Mouse (Mus musculus) mouse embryonic stem cell (cell line): ENCODE results near the gene Aaed1.

ENCODE experiments used
- in situ Hi-C, 2 experiments: fragments of 300-500 bp; cut with MboI; formaldehyde crosslinking; loops; 1 replicate in 1 of 2; 3 replicates in 1 of 2; pipeline ENCODE4 v1.14.3; 2019 to 2020; ENCODE audit warnings: low sequenced_read_pairs in 2 of 2, low pct_unique_long_range_greater_than_20kb in 1 of 2, mixed read lengths in 1 of 2; ENCODE audit not compliant: unreplicated experiment in 1 of 2

The Aaed1 gene

DNA sequence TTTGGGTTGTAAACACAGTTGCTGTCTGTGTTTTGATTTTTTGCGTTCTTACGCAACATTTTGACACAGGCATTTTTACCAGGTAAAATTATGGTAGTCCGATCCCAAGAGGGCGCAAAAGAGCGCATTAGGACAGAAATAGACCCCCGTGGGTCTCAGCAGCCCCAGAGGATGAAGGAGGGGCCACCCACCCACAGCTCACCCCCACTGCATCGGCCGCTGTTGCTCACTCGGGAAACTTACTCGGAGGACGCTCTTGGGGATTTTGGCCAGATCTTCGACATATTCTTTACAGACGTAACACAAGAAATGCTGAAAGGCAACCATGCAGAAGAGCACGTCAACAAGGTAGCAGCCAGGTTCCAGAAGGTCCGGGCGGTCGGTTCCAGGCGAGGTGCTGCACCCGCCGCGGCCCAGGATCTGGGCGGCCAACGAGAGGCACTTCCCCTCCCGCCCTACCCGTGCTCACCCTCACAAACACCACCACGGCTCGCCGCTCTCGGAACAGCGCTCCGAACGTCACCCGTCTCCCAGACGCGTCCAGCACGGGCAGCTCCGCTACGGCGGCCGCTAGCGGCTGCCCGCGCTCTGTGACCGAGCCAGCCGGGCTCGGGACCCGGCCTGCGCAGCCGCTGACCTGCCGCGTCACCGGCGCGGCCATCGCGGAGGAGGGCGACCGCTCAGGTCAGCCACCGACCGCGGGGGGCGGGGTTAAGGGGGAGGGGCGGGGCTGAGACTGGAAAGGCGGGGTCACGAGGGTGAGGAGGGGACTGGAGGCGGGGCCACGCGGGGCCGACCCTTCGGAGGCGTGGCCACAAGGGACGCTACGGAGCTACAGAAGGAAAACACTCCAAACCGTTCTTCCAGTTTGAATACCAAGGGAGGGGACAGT is at the start of gene Aaed1:
TSS of gene Aaed1 (minus strand) at position 687 of the 892 bp plus-strand sequence.
- in situ Hi-C loops = loop anchor here in 1 of 2 experiments (10.0 kb wide), 1 partner anchor 147 kb away; the partner anchor contains the start of gene Habp4

DNA sequence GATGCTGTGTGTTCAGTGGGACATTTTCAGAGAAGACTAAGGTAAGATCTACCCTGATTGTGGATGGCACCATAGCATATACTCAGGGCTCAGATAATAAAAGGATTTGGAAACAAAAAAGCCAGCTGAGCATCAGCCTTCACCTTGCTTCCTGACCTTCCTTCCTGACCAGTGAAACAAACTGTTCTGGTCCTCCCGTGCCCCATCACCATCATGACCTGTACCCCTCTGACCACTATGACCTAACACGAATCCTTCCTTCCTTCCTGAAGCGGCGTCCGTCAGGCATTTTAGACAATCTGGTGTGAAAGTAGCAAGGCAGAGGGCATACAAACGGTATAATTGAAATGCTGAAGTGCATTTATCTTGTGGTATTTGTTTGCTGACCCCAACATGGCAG is 49.6 kb upstream of the Aaed1 start:
- in situ Hi-C loops = no loop called here

DNA sequence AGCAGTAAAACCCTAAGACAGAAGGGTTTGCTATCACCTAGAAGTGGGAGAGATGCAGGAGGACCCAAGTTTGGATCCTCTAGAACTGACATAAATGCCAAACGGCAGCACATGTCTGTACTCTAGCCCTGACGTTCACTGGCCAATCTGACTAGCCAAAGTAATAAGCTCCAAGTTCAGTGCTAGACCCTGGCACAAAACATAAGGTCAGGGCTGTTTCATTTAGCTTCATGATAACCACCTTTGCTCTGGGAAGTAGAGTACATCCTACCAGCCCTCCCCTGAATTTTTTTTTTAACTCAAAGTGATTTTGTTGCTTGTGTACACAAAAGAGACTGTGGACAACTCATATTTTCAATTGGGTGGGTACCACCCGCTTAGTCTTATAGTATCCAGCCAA is 48.5 kb upstream of the Aaed1 start:
- in situ Hi-C loops = no loop called here

DNA sequence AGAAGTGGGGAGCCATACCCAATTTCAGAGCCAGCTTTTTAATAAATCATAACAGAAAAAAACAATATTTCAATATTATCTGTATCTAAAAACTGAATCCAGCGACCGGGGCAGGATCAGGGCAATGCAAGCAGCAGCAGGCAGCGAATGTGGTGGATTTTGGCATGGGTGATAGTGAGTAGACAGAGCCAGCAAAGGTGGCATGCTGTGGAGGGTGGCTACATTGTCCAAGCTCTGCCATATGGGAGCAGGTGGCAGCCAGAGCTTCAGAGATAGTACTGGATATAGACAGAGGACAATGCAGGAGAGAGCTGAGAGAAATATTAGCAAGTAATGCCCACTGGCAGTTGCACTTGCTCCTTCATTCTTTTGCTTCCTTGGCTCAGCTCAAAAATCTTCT is 47.2 kb upstream of the Aaed1 start:
- in situ Hi-C loops = no loop called here

DNA sequence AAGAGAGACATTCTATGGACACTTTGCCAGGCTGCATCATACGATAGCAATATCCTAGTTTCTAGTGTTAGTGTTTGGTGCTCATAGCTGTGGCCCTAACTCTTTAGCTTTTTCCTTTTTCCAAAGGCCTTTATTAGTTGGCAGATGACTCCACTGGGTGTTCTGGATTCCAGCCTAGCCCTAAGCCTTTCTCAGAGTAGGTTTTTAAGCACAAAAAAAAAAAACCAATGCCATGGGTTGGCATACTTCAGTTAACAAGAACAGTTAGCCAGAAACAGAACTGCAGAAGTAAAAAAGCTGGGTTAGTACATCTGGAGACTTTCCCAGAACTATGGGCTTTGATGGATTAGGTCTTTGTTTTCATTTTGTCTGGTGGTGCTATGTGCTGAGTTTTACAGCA is 46.0 kb upstream of the Aaed1 start:
- in situ Hi-C loops = no loop called here

DNA sequence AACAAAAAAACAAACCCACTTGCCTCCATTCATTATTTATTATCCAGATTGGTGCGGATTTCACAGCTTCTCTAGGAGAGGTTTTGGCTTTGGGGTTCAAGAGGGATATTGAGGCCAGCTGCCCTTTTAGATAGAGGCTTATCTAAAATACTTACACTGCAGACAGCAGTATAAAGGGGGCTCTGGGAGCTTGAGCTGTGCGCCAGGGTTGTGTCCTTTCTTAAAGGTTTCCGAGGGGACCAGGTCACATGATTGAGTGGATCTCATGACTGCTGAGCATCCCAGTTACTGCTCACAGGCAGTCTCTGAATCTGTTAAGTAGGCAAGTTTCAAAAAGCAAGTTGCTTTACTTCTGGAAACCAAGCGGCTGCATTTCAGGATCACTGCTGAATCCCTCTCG is 44.9 kb upstream of the Aaed1 start:
- in situ Hi-C loops = no loop called here

DNA sequence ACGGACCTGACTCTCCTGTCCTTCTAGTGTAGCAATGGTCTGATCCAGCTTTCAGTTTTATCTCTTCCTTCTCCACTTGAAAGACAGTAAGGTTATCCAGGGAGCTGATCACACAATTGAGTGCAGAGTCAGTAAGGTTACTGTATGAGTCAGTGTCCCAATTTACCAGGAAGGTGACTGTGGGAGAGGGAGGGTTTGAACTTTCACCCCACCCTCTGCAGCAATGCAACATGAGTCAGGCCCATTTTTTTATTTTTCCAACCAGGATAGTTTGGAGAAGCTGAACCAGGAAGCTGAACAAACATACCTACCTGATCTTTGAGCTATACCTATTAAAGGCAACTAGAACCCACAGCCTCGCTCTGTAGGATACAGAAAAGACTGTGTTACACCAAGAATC is 37.0 kb upstream of the Aaed1 start:
- in situ Hi-C loops = no loop called here

DNA sequence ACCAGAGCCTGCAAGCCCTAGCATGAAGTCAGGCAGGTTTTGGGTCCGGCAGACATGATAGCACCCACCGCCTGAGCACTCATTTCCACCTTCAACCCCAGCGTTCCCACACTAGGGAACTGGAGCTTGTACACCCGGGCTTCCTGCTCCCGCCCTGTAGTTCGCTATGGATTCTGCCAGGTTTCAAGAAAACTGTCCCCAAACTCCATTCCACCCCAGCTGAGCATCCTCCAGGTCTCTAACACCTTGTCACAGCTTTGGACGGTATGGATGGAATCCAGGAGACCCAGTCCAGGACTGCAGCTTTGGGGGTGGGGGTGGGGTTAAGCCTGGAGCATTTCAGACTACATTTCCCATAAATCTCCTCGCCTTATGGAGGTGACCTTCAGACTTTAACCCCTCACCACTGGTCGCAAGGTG is 31.6 kb upstream of the Aaed1 start:
- in situ Hi-C loops = no loop called here

DNA sequence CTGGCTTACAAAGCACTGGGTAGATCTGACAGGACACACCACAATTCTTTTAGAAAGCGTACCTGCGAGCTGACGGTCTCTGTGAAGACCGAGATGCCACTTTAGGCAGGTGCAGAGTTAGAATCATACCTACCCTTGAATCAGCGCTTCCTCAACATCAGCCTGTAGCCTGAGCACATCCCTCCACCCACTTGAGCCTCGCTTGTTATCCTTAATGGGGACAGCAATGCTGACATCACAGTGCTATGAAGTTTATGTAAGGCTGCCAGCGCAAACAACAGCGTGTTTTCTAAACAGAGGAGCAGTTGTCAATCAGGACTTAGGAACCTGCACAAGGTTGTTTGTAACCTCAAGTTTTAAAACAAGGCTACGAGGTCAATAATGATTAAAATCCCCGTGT is 31.1 kb upstream of the Aaed1 start:
- in situ Hi-C loops = no loop called here

DNA sequence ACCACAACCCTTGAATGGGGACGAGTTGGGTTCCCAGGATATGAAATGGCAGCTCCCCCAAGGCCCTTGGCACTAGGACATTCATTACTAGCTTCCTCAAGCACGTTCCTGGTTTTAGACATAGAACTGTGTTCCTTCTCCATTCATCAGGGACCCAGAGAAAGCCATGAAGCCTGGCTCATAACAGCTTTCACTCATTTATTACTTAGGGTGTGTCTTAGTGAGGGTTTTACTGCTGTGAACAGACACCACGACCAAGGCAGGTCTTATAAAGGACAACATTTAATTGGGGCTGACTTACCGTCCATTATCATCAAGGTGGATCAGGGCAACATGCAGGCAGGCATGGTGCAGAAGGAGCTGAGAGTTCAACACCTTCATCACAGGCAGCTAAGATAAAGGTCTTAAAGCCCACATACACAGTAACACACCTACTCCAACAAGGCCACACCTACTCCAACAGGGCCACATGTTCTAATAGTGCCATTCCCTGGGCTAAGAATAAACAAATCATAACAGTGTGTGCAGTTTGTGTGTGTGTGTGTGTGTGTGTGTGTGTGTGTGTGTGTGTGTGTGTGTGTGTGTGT is 23.1 kb upstream of the Aaed1 start:
- in situ Hi-C loops = no loop called here

DNA sequence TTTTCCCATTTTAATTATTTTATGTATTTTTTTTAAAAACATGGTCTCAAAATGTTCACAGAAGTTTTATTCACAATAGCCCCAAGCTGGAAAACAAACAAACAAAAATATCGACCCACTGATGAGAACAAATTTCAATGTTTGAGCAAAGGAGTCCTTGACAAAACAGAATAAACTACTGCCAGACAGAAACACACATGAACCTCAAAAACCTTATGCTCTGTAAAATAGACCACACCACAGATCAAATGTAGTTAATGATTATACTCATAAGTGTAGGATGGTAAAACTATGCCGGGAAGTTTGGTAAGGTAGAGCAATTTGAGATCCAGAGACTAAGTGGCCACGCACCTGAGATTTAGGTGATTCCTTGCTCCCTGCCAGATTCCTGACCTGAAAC is 20.6 kb upstream of the Aaed1 start:
- in situ Hi-C loops = no loop called here

DNA sequence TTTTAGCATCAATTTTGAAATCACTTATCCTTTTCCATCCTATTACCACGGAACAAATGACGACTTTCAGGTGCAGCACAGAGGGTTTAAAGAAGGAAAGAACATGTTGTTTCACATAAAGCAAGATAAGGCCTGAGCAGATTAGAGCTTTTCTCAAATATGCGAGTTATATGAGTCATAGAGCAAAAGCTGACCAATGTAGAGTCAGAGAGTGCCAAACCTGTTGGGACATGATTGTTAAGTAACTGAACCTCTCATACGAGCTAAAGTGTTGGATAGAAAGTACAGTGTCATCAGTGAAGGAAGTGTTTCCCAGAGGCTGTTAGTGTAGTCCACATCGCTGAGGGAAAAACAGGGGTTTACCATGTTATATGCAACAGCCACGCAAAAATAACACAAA is 19.8 kb upstream of the Aaed1 start:
- in situ Hi-C loops = no loop called here

DNA sequence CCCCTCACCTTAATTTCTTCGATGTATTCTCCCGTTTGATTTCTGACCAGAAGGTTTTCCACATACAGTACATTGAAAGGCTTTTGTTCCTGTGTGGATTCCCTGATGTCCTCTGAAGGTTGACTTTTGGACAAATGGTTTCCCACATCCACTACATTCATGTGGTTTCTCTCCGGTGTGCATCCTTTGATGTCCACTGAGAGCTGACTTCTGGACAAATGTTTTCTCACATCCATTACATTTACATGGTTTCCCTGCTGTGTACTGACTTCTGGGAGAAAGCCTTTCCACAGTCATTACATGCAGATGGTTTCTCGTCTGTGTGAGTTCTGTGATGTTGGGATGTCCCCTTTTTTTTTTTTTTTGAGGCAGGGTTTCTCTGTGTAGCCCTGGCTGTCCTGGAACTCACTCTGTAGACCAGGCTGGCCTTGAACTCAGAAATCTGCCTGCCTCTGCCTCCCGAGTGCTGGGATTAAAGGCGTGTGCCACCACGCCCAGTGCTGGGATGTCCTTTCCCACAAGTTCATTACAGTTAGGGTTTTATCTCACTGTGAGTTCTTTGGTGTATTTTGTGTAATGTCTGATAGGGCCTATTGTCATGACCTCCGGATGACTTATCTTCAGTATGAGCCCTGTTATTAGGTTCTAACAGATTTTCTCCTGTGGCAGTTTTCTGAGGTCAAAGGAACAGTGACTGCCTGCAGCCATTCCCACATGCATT is 10.2 kb upstream of the Aaed1 start:
- in situ Hi-C loops = no loop called here

DNA sequence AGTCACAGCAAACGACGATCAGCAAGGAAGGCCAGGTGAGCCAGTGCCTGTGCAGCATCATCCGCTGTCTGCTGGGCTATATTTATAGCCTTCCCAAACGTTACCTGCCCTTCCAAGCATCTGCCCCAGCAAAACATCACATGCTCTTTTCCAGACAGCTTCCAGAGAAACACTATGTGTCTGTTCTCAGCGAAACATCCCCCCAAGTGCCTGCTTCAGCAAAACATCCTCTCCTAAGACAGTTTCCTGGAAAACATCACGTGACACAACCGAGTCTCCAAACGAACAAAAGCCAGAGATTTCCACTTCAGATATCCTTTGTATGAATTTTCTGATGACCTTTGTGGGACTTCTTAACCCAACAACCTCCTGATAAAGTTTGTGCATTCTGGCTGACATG is 7.8 kb upstream of the Aaed1 start:
- in situ Hi-C loops = no loop called here

DNA sequence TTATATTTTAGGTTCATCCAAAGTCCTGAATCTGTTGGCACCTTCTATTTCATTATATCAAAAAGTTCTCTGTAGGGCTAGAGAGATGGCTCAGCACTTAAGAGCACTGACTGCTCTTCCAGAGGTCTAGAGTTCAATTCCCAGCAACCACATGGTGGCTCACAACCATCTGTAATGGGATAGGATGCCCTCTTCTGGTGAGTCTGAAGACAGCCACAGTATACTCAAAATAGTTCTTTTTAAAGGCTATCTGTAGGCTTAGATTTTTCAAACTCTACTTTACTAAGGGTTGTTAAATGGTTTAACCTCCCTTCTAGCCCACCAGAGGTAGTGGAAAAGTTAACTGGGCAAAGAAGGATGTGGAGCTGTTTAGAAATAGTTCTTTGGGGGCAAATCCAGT is 7.3 kb upstream of the Aaed1 start:
- in situ Hi-C loops = loop anchor here in 1 of 2 experiments (10.0 kb wide), 1 partner anchor 155 kb away; the partner anchor contains the start of gene Habp4

DNA sequence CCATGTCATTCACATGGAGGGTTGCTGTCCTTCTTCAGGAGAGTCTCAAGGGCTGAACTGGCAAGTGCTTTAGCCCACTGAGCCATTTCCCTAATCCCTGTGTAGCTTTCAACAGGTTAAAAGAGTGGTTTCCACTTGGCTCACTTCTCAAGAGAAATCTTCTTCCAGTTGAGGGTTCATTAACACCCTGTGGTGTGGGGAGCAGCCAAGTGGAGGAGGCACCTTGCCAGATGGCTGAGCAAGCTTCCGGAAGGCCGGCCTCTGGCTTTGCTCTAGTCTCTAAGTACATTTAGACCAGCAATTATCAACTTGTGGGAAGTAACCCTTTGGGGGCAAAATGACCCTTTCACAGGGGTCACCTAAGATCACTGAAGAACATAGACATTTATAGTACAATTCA is 5.8 kb upstream of the Aaed1 start:
- in situ Hi-C loops = loop anchor here in 1 of 2 experiments (10.0 kb wide), 1 partner anchor 154 kb away; the partner anchor contains the start of gene Habp4

DNA sequence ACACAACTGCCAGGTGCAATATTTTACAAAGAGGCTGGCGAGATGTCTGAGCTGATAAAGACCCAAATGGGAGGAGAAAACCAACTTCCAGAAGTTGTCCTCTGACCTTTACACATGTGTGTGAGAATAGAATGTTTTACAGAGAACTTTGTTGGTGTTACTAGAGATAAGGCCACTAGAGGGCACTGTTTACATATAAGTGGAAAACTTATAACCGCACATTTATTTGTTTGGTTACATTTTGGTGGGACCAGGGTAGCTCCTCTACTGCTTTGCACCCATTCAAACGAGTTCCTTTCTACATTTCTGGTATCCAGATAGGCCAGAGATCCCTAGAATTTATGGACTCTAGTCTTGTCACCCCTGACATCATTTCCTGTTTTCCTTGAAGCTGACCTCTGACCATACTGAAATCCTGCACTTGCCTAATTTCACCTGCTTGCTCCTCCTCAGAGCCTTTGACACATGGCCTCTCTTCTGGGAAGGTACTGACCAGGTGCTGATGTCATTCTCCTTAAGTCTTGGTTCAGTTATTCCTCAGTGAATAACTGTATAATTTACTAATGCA is 3.1 kb upstream of the Aaed1 start:
- in situ Hi-C loops = loop anchor here in 1 of 2 experiments (10.0 kb wide), 1 partner anchor 151 kb away; the partner anchor contains the start of gene Habp4

DNA sequence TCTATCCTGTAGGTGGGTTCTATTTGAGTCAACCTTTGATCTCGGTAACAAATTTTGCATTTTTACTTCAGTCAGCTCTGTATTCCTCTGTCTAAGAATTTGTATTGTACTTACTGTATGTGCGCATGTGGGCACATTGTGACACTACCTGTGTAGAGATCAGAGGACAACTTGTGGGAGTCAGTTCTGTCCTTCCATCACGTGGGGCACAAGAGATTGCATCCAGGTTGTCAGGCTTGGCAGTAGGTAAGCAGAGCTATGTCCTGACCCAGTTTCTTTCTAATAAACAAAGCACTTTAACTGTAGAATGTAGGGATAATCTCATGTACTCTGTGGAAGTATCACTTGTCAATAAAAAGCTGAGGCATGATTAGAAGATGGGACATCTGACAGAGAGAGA is 1.5 kb upstream of the Aaed1 start:
- in situ Hi-C loops = loop anchor here in 1 of 2 experiments (10.0 kb wide), 1 partner anchor 149 kb away; the partner anchor contains the start of gene Habp4

DNA sequence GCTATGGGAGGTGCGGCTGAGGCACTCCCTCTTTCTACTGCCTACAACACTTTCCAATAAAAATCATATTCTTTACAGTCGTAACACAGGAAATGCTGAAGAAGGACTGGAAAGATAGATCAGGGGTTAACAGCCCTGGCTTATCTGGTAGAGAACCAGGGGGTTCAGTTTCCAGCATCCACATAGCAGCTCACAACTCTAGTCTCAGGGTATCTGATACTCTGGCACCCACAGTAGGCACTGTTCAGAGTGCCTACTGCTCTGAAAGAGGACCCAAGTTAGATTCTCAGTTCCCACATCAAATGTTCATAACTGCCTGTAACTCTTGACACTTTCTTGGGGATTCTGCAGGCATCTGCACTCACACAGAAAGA is 393 bp upstream of the Aaed1 start:
- in situ Hi-C loops = loop anchor here in 1 of 2 experiments (10.0 kb wide), 1 partner anchor 148 kb away; the partner anchor contains the start of gene Habp4
